Mouse (Mus musculus) cortical plate, adult 2 months (tissue): ENCODE results near the gene Tgfb3.

Experiments used
- CTCF ChIP-seq: fragments of 200-500 bp; IDR thresholded peaks from 2 replicates; pipeline ENCODE4 v1.5.1; 2011; ENCODE audit warnings: mild to moderate bottlenecking, control low read depth, low read length; ENCODE audit not compliant: insufficient read depth; ENCODE audit errors: extremely low read depth
- POLR2A ChIP-seq: fragments of 200-500 bp; IDR thresholded peaks from 2 replicates; pipeline ENCODE4 v1.6.1; 2011; ENCODE audit warnings: mild to moderate bottlenecking, low read length, control low read depth; ENCODE audit not compliant: insufficient read depth; ENCODE audit errors: extremely low read depth

DNA sequence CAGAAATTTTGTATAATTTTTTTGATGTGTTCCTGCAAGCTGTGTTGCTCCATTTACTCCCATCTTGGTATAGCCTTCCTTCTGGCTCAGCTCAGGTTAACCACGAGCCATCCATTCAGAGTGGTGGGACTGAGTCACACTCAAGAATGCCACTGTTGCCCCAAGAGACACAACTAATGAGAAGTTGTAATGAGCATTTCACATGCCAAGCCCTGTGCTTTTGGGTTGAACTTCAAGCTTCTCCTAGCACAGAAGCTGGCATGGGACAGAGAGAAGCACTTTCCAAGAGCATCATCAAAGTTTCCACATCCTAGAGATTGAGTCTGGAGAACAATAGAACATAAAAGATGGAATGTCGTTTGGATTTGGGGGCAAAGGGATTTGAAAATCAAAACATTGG lies 63.7 kb downstream of the Tgfb3 start:
- TF ChIP-seq CTCF, result no peak
- no peak for TF ChIP-seq POLR2A
